Mouse (Mus musculus) layer of hippocampus, postnatal 14 days (tissue): ENCODE results near the gene Slc9a9. TPM values are rescaled to one million over a fixed set of nuclear protein-coding genes. Genes with fewer than 3 reads are reported as not detected.

Experiments used
- DNase-seq, 2 experiments: peaks; one replicate each; pipeline ENCODE4 v3.0.0; 2021 to 2022; ENCODE audit warnings: low spot score in 2 of 2, mixed read lengths in 1 of 2
- total RNA-seq, 2 experiments: library from RNA; stranded (reverse); gene quantifications; 2 replicates each; pipeline ENCODE4 v1.2.3; 2021

The Slc9a9 gene
- total RNA-seq, 2 experiments from 2014 or later, result 15.2 to 15.6 TPM

- no peak for DNase-seq
These were observed 257.4 kb downstream of the Slc9a9 start for GRCm38 (mm10) chr9:94927101-94927500.

GRCm38 (mm10) chr9:94945569-94946135, 275.9 kb downstream of the Slc9a9 start:
- no peak for DNase-seq

GRCm38 (mm10) chr9:94947246-94947645, 277.5 kb downstream of the Slc9a9 start:
- no peak for DNase-seq

- DNase-seq, result peak in 1 of 2 experiments; percentile 43
These were observed 281.0 kb downstream of the Slc9a9 start for GRCm38 (mm10) chr9:94950676-94951075.

- DNase-seq, result no peak
These were observed 285.9 kb downstream of the Slc9a9 start for GRCm38 (mm10) chr9:94955645-94956044.

- no peak for DNase-seq
These were observed 288.7 kb downstream of the Slc9a9 start for GRCm38 (mm10) chr9:94958382-94958781.

GRCm38 (mm10) chr9:94968596-94969120, 298.9 kb downstream of the Slc9a9 start:
- DNase-seq, result no peak

- DNase-seq, result peak in 1 of 2 experiments; percentile 83
These were observed 299.4 kb downstream of the Slc9a9 start for GRCm38 (mm10) chr9:94969131-94969530.

GRCm38 (mm10) chr9:94972021-94972420, 302.3 kb downstream of the Slc9a9 start:
- DNase-seq, result no peak

GRCm38 (mm10) chr9:94972693-94973092, 303.0 kb downstream of the Slc9a9 start:
- DNase-seq, result no peak

GRCm38 (mm10) chr9:94976191-94976590, 306.5 kb downstream of the Slc9a9 start:
- no peak for DNase-seq

GRCm38 (mm10) chr9:94993575-94993974, 323.9 kb downstream of the Slc9a9 start:
- no peak for DNase-seq

GRCm38 (mm10) chr9:95020136-95020706, 350.5 kb downstream of the Slc9a9 start:
- DNase-seq, result no peak

- DNase-seq, result peak in 1 of 2 experiments; percentile 28
These were observed 364.6 kb downstream of the Slc9a9 start for GRCm38 (mm10) chr9:95034140-95034970.

GRCm38 (mm10) chr9:95036209-95036608, 366.5 kb downstream of the Slc9a9 start:
- DNase-seq, result no peak

GRCm38 (mm10) chr9:95042420-95042819, 372.7 kb downstream of the Slc9a9 start:
- no peak for DNase-seq

- no peak for DNase-seq
These were observed 382.5 kb downstream of the Slc9a9 start for GRCm38 (mm10) chr9:95052160-95052559.

GRCm38 (mm10) chr9:95053183-95053582, 383.5 kb downstream of the Slc9a9 start:
- DNase-seq, result no peak

- no peak for DNase-seq
These were observed 386.1 kb downstream of the Slc9a9 start for GRCm38 (mm10) chr9:95055843-95056242.

- no peak for DNase-seq
These were observed 391.0 kb downstream of the Slc9a9 start for GRCm38 (mm10) chr9:95060702-95061101.

GRCm38 (mm10) chr9:95067037-95067436, 397.3 kb downstream of the Slc9a9 start:
- DNase-seq, result no peak

GRCm38 (mm10) chr9:95068466-95068865, 398.8 kb downstream of the Slc9a9 start:
- DNase-seq, result no peak
